26 mouse cellular contexts compared by ENCODE assay signal in genomic region chr8:12130591-12130990, GRCm38 (mm10).
A peak's percentile ranks its signal among the peaks of the same experiment; 100 is the strongest.
DNase-seq lines count a peak whose midpoint lies in the region; ATAC-seq and TF ChIP-seq lines count a peak whose summit lies in the region.
"Had no signal": no experiment of that assay in that cellular context is flagged by ENCODE, and none has a peak within 500 bp of the region (broad histone marks: within the 10 kb centered on the region; RNA-seq: fewer than 3 reads in every experiment).

No protein-coding gene starts in this region.

- no peak for DNase-seq in cerebellum, adult 9-11 months
- DNase-seq in R1 (ENCODE audit: low read depth, low spot score) = peak; percentile 59
- DNase-seq in induced T-regulatory cell, adult 2 months (ENCODE audit: low read depth) = peak; percentile 22
- peak; percentile 30 for DNase-seq in retina, embryonic 14.5 days (ENCODE audit: low spot score)
- DNase-seq in left cerebral cortex, adult 8-10 months (ENCODE audit: low spot score in 2 of 2) = no peak
- DNase-seq in heart, adult 18-20 months = no peak
- no peak for DNase-seq in stomach, postnatal 0 days (ENCODE audit: low spot score)
- DNase-seq: adrenal gland, adult 2 months; cerebellum, adult 11-12 months; cerebellum, postnatal 14 days; gastrocnemius, adult 2 months; heart, postnatal 4 days; kidney, postnatal 4 days; lung, adult 2 months; lung, postnatal 14 days; thymus, postnatal 36 days had no signal

- TF ChIP-seq CTCF in stomach, postnatal 0 days (IDR thresholded peaks at IDR 0.05; ENCODE audit: low read depth) = no peak

- TF ChIP-seq EP300 in stomach, postnatal 0 days (optimal IDR thresholded peaks at IDR 0.05) = no peak

- no peak overlapping the region for H3K4me3 ChIP-seq in stomach, postnatal 0 days (ENCODE audit: low read depth, low read length)
- H3K4me3 ChIP-seq: embryonic facial prominence, embryonic 13.5 days; forebrain, embryonic 13.5 days; gastrocnemius, adult 2 months; heart, embryonic 15.5 days; hindbrain, embryonic 15.5 days; left cerebral cortex, adult 2 months; limb, embryonic 12.5 days; midbrain, embryonic 13.5 days had no signal

- H3K36me3 ChIP-seq in stomach, postnatal 0 days (ENCODE audit: control insufficient read depth, insufficient read depth, low read length) = no peaks in the 10 kb centered on the region
- H3K36me3 ChIP-seq: embryonic facial prominence, embryonic 13.5 days; heart, embryonic 15.5 days; hindbrain, embryonic 15.5 days; limb, embryonic 12.5 days; midbrain, embryonic 13.5 days had no signal

- ATAC-seq in cerebellum, adult (ENCODE audit: insufficient number of reproducible peaks, low FRiP score, low TSS enrichment) = 0 out of 2 replicates have a peak, but pooled peaks have one; percentile 6
- no peak for ATAC-seq in stomach, postnatal 0 days (ENCODE audit: low FRiP score, low TSS enrichment)
- ATAC-seq: forebrain, embryonic 13.5 days; intestine, postnatal 0 days; midbrain, embryonic 13.5 days had no signal

- H3K27ac ChIP-seq in stomach, postnatal 0 days (replicated peaks) = no peak overlapping the region
- H3K27ac ChIP-seq: embryonic facial prominence, embryonic 13.5 days; forebrain, embryonic 13.5 days; gastrocnemius, adult 2 months; heart, embryonic 15.5 days; hindbrain, embryonic 15.5 days; left cerebral cortex, adult 2 months; limb, embryonic 12.5 days; midbrain, embryonic 13.5 days had no signal

- no peaks in the 10 kb centered on the region for H3K27me3 ChIP-seq in stomach, postnatal 0 days (ENCODE audit: control insufficient read depth, insufficient read depth, low read length)

- 44% methylated on average over 5 of the region's 5 CpGs for WGBS in stomach, postnatal 0 days

- H3K4me1 ChIP-seq in stomach, postnatal 0 days (replicated peaks; ENCODE audit: control insufficient read depth, insufficient read depth) = no peaks in the 10 kb centered on the region
- H3K4me1 ChIP-seq: heart, embryonic 15.5 days had no signal

- no peak overlapping the region for H3K9ac ChIP-seq in stomach, postnatal 0 days (ENCODE audit: low read length)
- H3K9ac ChIP-seq: embryonic facial prominence, embryonic 13.5 days; forebrain, embryonic 13.5 days; heart, embryonic 15.5 days; hindbrain, embryonic 15.5 days; limb, embryonic 12.5 days; midbrain, embryonic 13.5 days had no signal

- H3K4me2 ChIP-seq in stomach, postnatal 0 days (replicated peaks; ENCODE audit: low read depth) = no peak overlapping the region
- H3K4me2 ChIP-seq: embryonic facial prominence, embryonic 13.5 days; forebrain, embryonic 13.5 days; heart, embryonic 15.5 days; hindbrain, embryonic 15.5 days; limb, embryonic 12.5 days; liver, embryonic 11.5 days; midbrain, embryonic 13.5 days had no signal

- no peaks in the 10 kb centered on the region for H3K9me3 ChIP-seq in stomach, postnatal 0 days (ENCODE audit: control insufficient read depth, low read length)
- H3K9me3 ChIP-seq: embryonic facial prominence, embryonic 13.5 days; forebrain, embryonic 13.5 days; heart, embryonic 15.5 days; hindbrain, embryonic 15.5 days; midbrain, embryonic 13.5 days had no signal

Comparison
In these comparisons a context has a peak if more than half of its experiments do, and no peak if none do; other contexts are left out.
1. DNase-seq: peak in R1 (single experiment), induced T-regulatory cell, adult 2 months (single experiment) and retina, embryonic 14.5 days (single experiment); none in cerebellum, adult 9-11 months (single experiment), left cerebral cortex, adult 8-10 months (0 of 2), heart, adult 18-20 months (0 of 2) and stomach, postnatal 0 days (single experiment).